Mouse (Mus musculus) CH12.LX (cell line): ENCODE data around the gene Zbtb22. TPM values are rescaled to one million over a fixed set of nuclear protein-coding genes. Genes with fewer than 3 reads are reported as not detected.
A peak's percentile ranks its signal among the peaks of the same experiment; 100 is the strongest.

ENCODE experiments used
- DNase-seq: peaks from one replicate; pipeline ENCODE4 v3.0.0-alpha.2; 2013; ENCODE audit errors: extremely low read depth
- H3K27ac ChIP-seq: 2 replicates; pipeline ENCODE4 v1.5.1; 2012; ENCODE audit warnings: low read depth, mild to moderate bottlenecking, control low read depth, moderate library complexity; ENCODE audit not compliant: insufficient read depth
- H3K27me3 ChIP-seq: replicated peaks from 2 replicates; pipeline ENCODE3; 2012; ENCODE audit warnings: inconsistent platforms
- H3K36me3 ChIP-seq, 2 experiments: replicated peaks in 1 of 2; 2 replicates each; pipeline versions ENCODE3 to v1.6.1; 2012; ENCODE audit warnings: inconsistent platforms in 1 of 2, low read length in 1 of 2, mild to moderate bottlenecking in 1 of 2, mixed read lengths in 1 of 2, moderate library complexity in 1 of 2; ENCODE audit not compliant: control insufficient read depth in 1 of 2, insufficient read depth in 1 of 2
- H3K4me1 ChIP-seq, 2 experiments: 2 replicates each; pipeline ENCODE4 v1.6.1; 2012; ENCODE audit warnings: inconsistent platforms in 1 of 2, moderate library complexity in 1 of 2; ENCODE audit not compliant: insufficient read depth in 2 of 2, control insufficient read depth in 1 of 2
- H3K4me2 ChIP-seq: 2 replicates; pipeline ENCODE4 v1.6.1; 2012; ENCODE audit warnings: low read depth, mild to moderate bottlenecking, control low read depth; ENCODE audit not compliant: poor library complexity, insufficient read depth, severe bottlenecking
- H3K4me3 ChIP-seq, 3 experiments: fragments of 150-350 bp in 1 of 3; sonication (generic) in 1 of 3; replicated peaks in 1 of 3; 2 replicates each; pipeline versions ENCODE3 to v1.5.1; 2011 to 2012; ENCODE audit warnings: low read depth in 2 of 3, low read length in 2 of 3, mild to moderate bottlenecking in 2 of 3, moderate library complexity in 2 of 3, control low read depth in 1 of 3, improper control_type of control experiment in 1 of 3, inconsistent platforms in 1 of 3, mixed read lengths in 1 of 3; ENCODE audit not compliant: poor library complexity in 1 of 3
- H3K79me2 ChIP-seq: replicated peaks from 2 replicates; pipeline ENCODE4 v1.6.1; 2012; ENCODE audit warnings: mild to moderate bottlenecking, moderate library complexity; ENCODE audit not compliant: control insufficient read depth, poor library complexity, insufficient read depth, severe bottlenecking; ENCODE audit errors: extremely low read depth
- H3K9ac ChIP-seq: 2 replicates; pipeline ENCODE4 v1.6.1; 2012; ENCODE audit warnings: low read depth, mild to moderate bottlenecking, control low read depth, moderate library complexity; ENCODE audit not compliant: insufficient read depth
- H3K9me3 ChIP-seq: replicated peaks from 2 replicates; pipeline ENCODE3; 2012; ENCODE audit warnings: low read length, inconsistent platforms, mixed read lengths
- BHLHE40 ChIP-seq: IDR thresholded peaks from 2 replicates; pipeline ENCODE4 v1.6.1; 2011; ENCODE audit warnings: mild to moderate bottlenecking, low read depth, low read length, improper control_type of control experiment
- CHD2 ChIP-seq: IDR thresholded peaks from 2 replicates; pipeline ENCODE4 v1.6.1; 2011; ENCODE audit warnings: low read length, improper control_type of control experiment
- CTCF ChIP-seq, 2 experiments: IDR thresholded peaks in 1 of 2; conservative IDR thresholded peaks in 1 of 2; 2 replicates each; pipeline ENCODE4 v1.5.1; 2011 to 2012; ENCODE audit warnings: low read depth in 2 of 2, low read length in 2 of 2, improper control_type of control experiment in 1 of 2, inconsistent platforms in 1 of 2, mild to moderate bottlenecking in 1 of 2, moderate library complexity in 1 of 2
- E2F4 ChIP-seq: IDR thresholded peaks from 2 replicates; pipeline ENCODE4 v1.6.1; 2011; ENCODE audit warnings: low read depth, low read length, improper control_type of control experiment; ENCODE audit not compliant: insufficient replicate concordance
- ELF1 ChIP-seq: IDR thresholded peaks from 2 replicates; pipeline ENCODE4 v1.6.1; 2014; ENCODE audit warnings: low read depth, mild to moderate bottlenecking, inconsistent platforms, low read length, improper control_type of control experiment
- ETS1 ChIP-seq: conservative IDR thresholded peaks from 2 replicates; pipeline ENCODE4 v1.6.1; 2012; ENCODE audit warnings: low read depth, mild to moderate bottlenecking, inconsistent platforms, low read length, improper control_type of control experiment, moderate library complexity
- HCFC1 ChIP-seq: IDR thresholded peaks from 2 replicates; pipeline ENCODE4 v1.6.1; 2012; ENCODE audit warnings: low read depth, mild to moderate bottlenecking, inconsistent platforms, low read length, improper control_type of control experiment
- IRF4 ChIP-seq: IDR thresholded peaks from 2 replicates; pipeline ENCODE4 v1.6.1; 2014; ENCODE audit warnings: low read depth, mild to moderate bottlenecking, inconsistent platforms, low read length, improper control_type of control experiment
- JUN ChIP-seq: IDR thresholded peaks from 2 replicates; pipeline ENCODE4 v1.6.1; 2011; ENCODE audit warnings: low read depth, mild to moderate bottlenecking, low read length, improper control_type of control experiment, moderate library complexity; ENCODE audit not compliant: insufficient read depth
- JUND ChIP-seq: conservative IDR thresholded peaks from 2 replicates; pipeline ENCODE4 v1.6.1; 2011; ENCODE audit warnings: low read depth, low read length, improper control_type of control experiment
- KAT2A ChIP-seq: IDR thresholded peaks from 2 replicates; pipeline ENCODE4 v1.6.1; 2012; ENCODE audit warnings: low read length, improper control_type of control experiment, inconsistent platforms; ENCODE audit not compliant: insufficient replicate concordance
- MAFK ChIP-seq: IDR thresholded peaks from 2 replicates; pipeline ENCODE4 v1.6.1; 2011; ENCODE audit warnings: low read length, improper control_type of control experiment; ENCODE audit not compliant: insufficient replicate concordance
- MAX ChIP-seq: IDR thresholded peaks from 2 replicates; pipeline ENCODE4 v1.6.1; 2011; ENCODE audit warnings: low read length, improper control_type of control experiment
- MAZ ChIP-seq: IDR thresholded peaks from 2 replicates; pipeline ENCODE4 v1.6.1; 2012; ENCODE audit warnings: low read depth, mild to moderate bottlenecking, inconsistent platforms, low read length, improper control_type of control experiment, moderate library complexity
- MEF2A ChIP-seq: IDR thresholded peaks from 2 replicates; pipeline ENCODE4 v1.6.1; 2014; ENCODE audit warnings: low read depth, mild to moderate bottlenecking, inconsistent platforms, low read length, improper control_type of control experiment, borderline replicate concordance
- MXI1 ChIP-seq: IDR thresholded peaks from 2 replicates; pipeline ENCODE4 v1.6.1; 2011; ENCODE audit warnings: mild to moderate bottlenecking, low read depth, low read length, improper control_type of control experiment
- MYC ChIP-seq: IDR thresholded peaks from 2 replicates; pipeline ENCODE4 v1.6.1; 2011; ENCODE audit warnings: low read depth, mild to moderate bottlenecking, improper control_type of control experiment, low read length
- NELFE ChIP-seq: IDR thresholded peaks from 2 replicates; pipeline ENCODE4 v1.6.1; 2011; ENCODE audit warnings: low read depth, low read length, improper control_type of control experiment
- NRF1 ChIP-seq: IDR thresholded peaks from 2 replicates; pipeline ENCODE4 v1.6.1; 2014; ENCODE audit warnings: low read depth, mild to moderate bottlenecking, inconsistent platforms, low read length, improper control_type of control experiment, moderate library complexity
- PAX5 ChIP-seq: IDR thresholded peaks from 2 replicates; pipeline ENCODE4 v1.6.1; 2012; ENCODE audit warnings: low read length, inconsistent platforms, mixed read lengths
- POLR2A ChIP-seq: IDR thresholded peaks from 2 replicates; pipeline ENCODE4 v1.6.1; 2011; ENCODE audit warnings: low read depth, mild to moderate bottlenecking, improper control_type of control experiment, low read length
- POLR2AphosphoS2 ChIP-seq: IDR thresholded peaks from 2 replicates; pipeline ENCODE4 v1.6.1; 2011; ENCODE audit warnings: low read depth, low read length, improper control_type of control experiment
- RAD21 ChIP-seq: IDR thresholded peaks from 2 replicates; pipeline ENCODE4 v1.6.1; 2011; ENCODE audit warnings: low read depth, mild to moderate bottlenecking, low read length, improper control_type of control experiment, moderate library complexity
- RCOR1 ChIP-seq: conservative IDR thresholded peaks from 2 replicates; pipeline ENCODE4 v1.6.1; 2012; ENCODE audit warnings: low read depth, mild to moderate bottlenecking, inconsistent platforms, low read length, improper control_type of control experiment
- SIN3A ChIP-seq: IDR thresholded peaks from 2 replicates; pipeline ENCODE4 v1.6.1; 2012; ENCODE audit warnings: low read length, improper control_type of control experiment, inconsistent platforms
- SMC3 ChIP-seq: IDR thresholded peaks from 2 replicates; pipeline ENCODE4 v1.6.1; 2011; ENCODE audit warnings: low read depth, low read length, improper control_type of control experiment
- TBP ChIP-seq: conservative IDR thresholded peaks from 2 replicates; pipeline ENCODE4 v1.6.1; 2011; ENCODE audit warnings: low read depth, low read length, improper control_type of control experiment
- TCF12 ChIP-seq: IDR thresholded peaks from 2 replicates; pipeline ENCODE4 v1.6.1; 2014; ENCODE audit warnings: low read depth, mild to moderate bottlenecking, inconsistent platforms, low read length, improper control_type of control experiment
- UBTF ChIP-seq: IDR thresholded peaks from 2 replicates; pipeline ENCODE4 v1.6.1; 2012; ENCODE audit warnings: low read depth, mild to moderate bottlenecking, inconsistent platforms, low read length, improper control_type of control experiment, moderate library complexity
- USF2 ChIP-seq: conservative IDR thresholded peaks from 2 replicates; pipeline ENCODE4 v1.6.1; 2011; ENCODE audit warnings: low read depth, low read length, improper control_type of control experiment
- ZC3H11A ChIP-seq: IDR thresholded peaks from 2 replicates; pipeline ENCODE4 v1.6.1; 2012; ENCODE audit warnings: low read depth, mild to moderate bottlenecking, inconsistent platforms, low read length, improper control_type of control experiment
- ZKSCAN1 ChIP-seq: IDR thresholded peaks from 2 replicates; pipeline ENCODE4 v1.6.1; 2012; ENCODE audit warnings: low read depth, inconsistent platforms, low read length, improper control_type of control experiment, borderline replicate concordance
- ZMIZ1 ChIP-seq: IDR thresholded peaks from 2 replicates; pipeline ENCODE4 v1.6.1; 2012; ENCODE audit warnings: low read depth, mild to moderate bottlenecking, inconsistent platforms, low read length, improper control_type of control experiment
- ZNF384 ChIP-seq: IDR thresholded peaks from 2 replicates; pipeline ENCODE4 v1.6.1; 2012; ENCODE audit warnings: low read depth, low read length, improper control_type of control experiment, inconsistent platforms
- dilution Hi-C: fragments of 300-500 bp; cut with MboI; formaldehyde crosslinking; loops from 2 replicates; pipeline ENCODE4 v1.14.3; 2020; ENCODE audit warnings: low sequenced_read_pairs; ENCODE audit not compliant: extremely low pct_unique_long_range_greater_than_20kb, extremely low pct_ligation_motif_present
- in situ Hi-C: fragments of 300-500 bp; cut with MboI; formaldehyde crosslinking; loops from 3 replicates; pipeline ENCODE4 v1.14.3; 2019; ENCODE audit warnings: low sequenced_read_pairs, low pct_ligation_motif_present, low pct_unique_long_range_greater_than_20kb, mixed read lengths
- polyA plus RNA-seq: library from polyadenylated mRNA; unstranded; fragments of >175 nt; gene quantifications from 2 replicates; pipeline ENCODE4 v1.2.1, GENCODE M21; 2012; ENCODE audit warnings: low read depth; ENCODE audit not compliant: insufficient read length
- total RNA-seq, 2 experiments: library from RNA; depleted of rRNA; stranded (reverse); fragments of 300-350 nt in 1 of 2; fragments of >200 nt in 1 of 2; gene quantifications; 2 replicates each; pipeline ENCODE4 v1.2.3; 2012 to 2014

The Zbtb22 gene
- total and polyA plus RNA-seq, 3 experiments, result 11.7 to 23.5 (median 20.3) TPM

GRCm38 (mm10) chr17:33954646-33955554 lies 39.2 kb downstream of the Zbtb22 start (continued):
- no peak for TF ChIP-seq ZKSCAN1

- DNase-seq, result peak; percentile 96
- H3K4me2 ChIP-seq, result peak within 1 kb of the TSS; percentile 97
- H3K9ac ChIP-seq, result peak within 1 kb of the TSS; percentile 99
- H3K4me3 ChIP-seq, result peak within 1 kb of the TSS; percentile 91 to 99 (median 96)
- peak within 1 kb of the TSS; percentile 60 for H3K27ac ChIP-seq
- no peaks in the 10 kb centered on the region for H3K9me3 ChIP-seq
- peaks cover 10 to 36% of the 10 kb centered on the region in 2 experiments for H3K4me1 ChIP-seq
- in situ Hi-C loops (no loop called here), dilution Hi-C loops (no loop called here)
- H3K27me3 ChIP-seq, result no peaks in the 10 kb centered on the region
- H3K36me3 ChIP-seq, result peaks cover 53 to 65% of the 10 kb centered on the region in 2 experiments
- H3K79me2 ChIP-seq, result peaks cover 29% of the 10 kb centered on the region
- TF ChIP-seq ELF1 (peak; percentile 93), USF2 (no peak), TBP (peak; percentile 95), JUN (no peak), CTCF (conservative IDR thresholded peaks at IDR 0.05 in 1 of 2, IDR thresholded peaks at IDR 0.05 in 1 of 2; ENCODE audit: low read depth in 2 of 2, low read length in 2 of 2) (no peak), PAX5 (no peak), ZC3H11A (no peak), SIN3A (peak; percentile 80; the same call in 1 of the 2 replicates), RCOR1 (0 out of 2 replicates have a peak, but pooled peaks have one; percentile 26), MAZ (peak; percentile 98), NRF1 (peak; percentile 38), NELFE (peak; percentile 95), ETS1 (no peak), MEF2A (no peak), KAT2A (peak; percentile 91; the same call in 1 of the 2 replicates), POLR2AphosphoS2 (peak; percentile 95), MAX (peak; percentile 92), BHLHE40 (no peak), MAFK (no peak), MXI1 (peak; percentile 77), SMC3 (no peak), MYC (peak; percentile 97), RAD21 (no peak), UBTF (no peak), ZNF384 (no peak), ZMIZ1 (peak; percentile 47; the same call in 1 of the 2 replicates), ZKSCAN1 (no peak), CHD2 (no peak), E2F4 (no peak), IRF4 (peak; percentile 75), POLR2A (peak; percentile 84), HCFC1 (peak; percentile 94), JUND (no peak), TCF12 (peak; percentile 90)
Observed at GRCm38 (mm10) chr17:33955555-33956214, 40.0 kb downstream of the Zbtb22 start, which contains the start of the genes Vps52 and Rps18. Vps52 (plus strand) TSS chr17:33955812. Rps18 (minus strand) TSS chr17:33956001.
